Mouse (Mus musculus): ENCODE data around the gene Mesd. TPM values are rescaled to one million over a fixed set of nuclear protein-coding genes. Genes with fewer than 3 reads are reported as not detected.

The Mesd gene
- total and polyA plus RNA-seq, 3 experiments = 11.4 to 52.0 (median 51.5) TPM

DNA sequence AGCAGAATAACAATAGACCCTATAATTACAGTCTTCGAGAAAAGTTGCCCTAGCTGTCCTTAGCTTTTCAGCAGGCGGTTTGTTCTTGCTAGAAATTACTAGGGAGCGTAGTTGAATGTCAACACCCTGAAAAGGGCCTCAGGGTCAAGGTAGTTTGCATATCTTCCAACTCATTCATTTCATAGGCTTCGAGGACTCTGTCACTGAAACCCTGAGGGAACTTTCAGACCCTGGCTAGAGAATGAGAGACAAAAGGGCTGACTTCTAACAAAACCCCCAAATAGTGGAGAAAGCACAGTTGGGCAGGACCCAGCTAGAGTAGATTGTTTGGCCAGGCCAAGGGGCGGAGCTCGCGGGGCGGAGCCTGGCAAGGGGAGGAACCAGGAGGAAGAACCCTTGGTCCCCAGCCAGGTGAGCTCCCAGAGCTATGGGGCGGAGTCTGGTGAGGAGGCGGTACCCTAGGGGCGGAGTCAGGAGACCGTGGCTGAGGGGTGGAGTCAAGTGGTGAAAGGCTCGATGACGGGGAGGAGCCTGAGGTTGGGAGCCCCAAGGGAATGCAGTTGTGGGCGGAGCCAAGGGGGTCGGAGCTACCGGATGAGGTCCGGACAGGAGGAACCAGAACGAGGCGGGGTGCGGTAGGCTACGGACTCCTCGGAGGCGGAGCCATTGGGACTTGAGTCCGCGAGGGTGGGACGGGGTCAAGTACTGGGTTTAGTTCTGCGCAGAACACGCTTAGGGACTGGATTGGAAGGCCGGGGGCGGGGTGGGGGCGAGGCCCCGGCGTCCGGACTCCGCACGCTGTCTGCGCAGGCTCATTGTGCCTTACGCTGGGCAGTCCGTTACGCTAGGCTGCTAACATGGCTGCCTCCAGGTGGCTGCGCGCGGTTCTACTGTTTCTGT is 7.4 kb downstream of the Mesd start:
- Histone ChIP-seq H3K9ac (ENCODE audit: low read depth, low read length) (peak overlapping the region; percentile 73), H3K27ac (peak overlapping the region; percentile 83), H3K4me3 (peak overlapping the region; percentile 90), H3K79me2 (replicated peaks; ENCODE audit: control insufficient read depth, insufficient read depth, low read length) (no peaks in the 10 kb centered on the region), H3K36me3 (ENCODE audit: control insufficient read depth, insufficient read depth, low read length) (peaks cover 2% of the 10 kb centered on the region; the same call in 1 of the 2 replicates), H3K27me3 (ENCODE audit: control insufficient read depth, insufficient read depth, low read length) (no peaks in the 10 kb centered on the region), H3K4me1 (ENCODE audit: control insufficient read depth, insufficient read depth, low read length) (peaks cover 2% of the 10 kb centered on the region; the same call in 1 of the 2 replicates)
- TF ChIP-seq EP300 (IDR thresholded peaks at IDR 0.05; ENCODE audit: insufficient read depth, low read depth, low read length) (peak; percentile 70), POLR2A (IDR thresholded peaks at IDR 0.05; ENCODE audit: insufficient read depth, low read depth, low read length) (peak; percentile 90), CTCF (IDR thresholded peaks at IDR 0.05) (peak; percentile 55)
- intact Hi-C loops (cut with DNase I) = loop anchor here (5.0 kb wide), 2 partner anchors 261 to 1024 kb away; partner anchors contain the start of genes Abhd17c and Mex3b
- DNase-seq = peak; percentile 100
- WGBS = 2% methylated on average over 43 of the region's 44 CpGs

DNA sequence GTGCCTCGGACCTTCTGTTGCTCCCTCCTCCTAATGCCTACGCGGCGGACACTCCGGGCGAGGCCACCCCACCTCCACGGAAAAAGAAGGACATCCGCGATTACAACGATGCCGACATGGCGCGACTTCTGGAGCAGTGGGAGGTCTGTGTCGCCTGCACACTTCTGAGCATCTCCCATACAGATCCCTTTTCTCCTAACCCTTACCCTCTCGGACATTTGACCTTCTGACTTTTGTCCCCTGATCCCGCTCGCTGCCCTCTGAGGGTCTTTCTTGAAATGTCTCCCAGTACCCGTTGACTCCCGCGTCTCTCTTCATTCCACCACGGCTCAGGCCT is 8.0 kb downstream of the Mesd start:
- no peak for DNase-seq
- WGBS = 1% methylated on average over 21 of the region's 21 CpGs
- peak overlapping the region; percentile 73 for H3K9ac ChIP-seq (ENCODE audit: low read depth, low read length)
- peaks cover 2% of the 10 kb centered on the region; the same call in 1 of the 2 replicates for H3K4me1 ChIP-seq (ENCODE audit: control insufficient read depth, insufficient read depth, low read length)
- H3K36me3 ChIP-seq (ENCODE audit: control insufficient read depth, insufficient read depth, low read length) = peaks cover 2% of the 10 kb centered on the region; the same call in 1 of the 2 replicates
- TF ChIP-seq CTCF (IDR thresholded peaks at IDR 0.05) (no peak), EP300 (IDR thresholded peaks at IDR 0.05; ENCODE audit: insufficient read depth, low read depth, low read length) (no peak), POLR2A (IDR thresholded peaks at IDR 0.05; ENCODE audit: insufficient read depth, low read depth, low read length) (no peak)
- H3K27me3 ChIP-seq (ENCODE audit: control insufficient read depth, insufficient read depth, low read length) = no peaks in the 10 kb centered on the region
- peak overlapping the region; percentile 83 for H3K27ac ChIP-seq
- peak overlapping the region; percentile 90 for H3K4me3 ChIP-seq
- intact Hi-C loops (cut with DNase I) = loop anchor here (5.0 kb wide), 2 partner anchors 260 to 1025 kb away; partner anchors contain the start of genes Abhd17c and Mex3b
- no peaks in the 10 kb centered on the region for H3K79me2 ChIP-seq (replicated peaks; ENCODE audit: control insufficient read depth, insufficient read depth, low read length)

DNA sequence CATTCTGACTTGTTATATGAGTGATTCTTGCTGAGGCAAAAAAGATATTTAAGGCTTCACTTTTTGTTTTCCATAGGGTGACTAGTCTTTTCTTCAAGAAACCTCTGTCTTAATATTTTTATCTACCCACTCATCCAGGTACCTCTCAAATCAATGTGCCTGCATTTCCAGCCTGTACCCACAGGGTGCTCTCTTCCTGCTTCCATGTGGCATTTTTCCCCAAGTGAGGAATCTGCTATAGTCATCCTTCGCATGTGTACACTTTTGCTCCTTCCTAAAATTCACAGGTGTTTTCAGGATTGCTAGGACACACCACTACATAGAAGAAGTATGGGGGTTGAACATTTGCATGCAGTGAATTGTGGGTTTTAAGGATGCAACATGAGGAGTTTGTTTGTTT is 10.1 kb downstream of the Mesd start:
- peaks cover 2% of the 10 kb centered on the region; the same call in 1 of the 2 replicates for H3K36me3 ChIP-seq (ENCODE audit: control insufficient read depth, insufficient read depth, low read length)
- no peak for DNase-seq
- H3K4me1 ChIP-seq (ENCODE audit: control insufficient read depth, insufficient read depth, low read length) = peaks cover 2% of the 10 kb centered on the region; the same call in 1 of the 2 replicates
- TF ChIP-seq EP300 (IDR thresholded peaks at IDR 0.05; ENCODE audit: insufficient read depth, low read depth, low read length) (no peak), POLR2A (IDR thresholded peaks at IDR 0.05; ENCODE audit: insufficient read depth, low read depth, low read length) (no peak), CTCF (IDR thresholded peaks at IDR 0.05) (peak; percentile 20; the same call in 1 of the 2 replicates)
- no peaks in the 10 kb centered on the region for H3K79me2 ChIP-seq (replicated peaks; ENCODE audit: control insufficient read depth, insufficient read depth, low read length)
- no peak overlapping the region for H3K27ac ChIP-seq
- H3K9ac ChIP-seq (ENCODE audit: low read depth, low read length) = no peak overlapping the region
- WGBS = 94% methylated on average over 1 of the region's 1 CpGs
- intact Hi-C loops (cut with DNase I) = loop anchor here (5.0 kb wide), 2 partner anchors 258 to 1027 kb away; partner anchors contain the start of genes Abhd17c and Mex3b
- H3K27me3 ChIP-seq (ENCODE audit: control insufficient read depth, insufficient read depth, low read length) = no peaks in the 10 kb centered on the region
- H3K4me3 ChIP-seq = no peak overlapping the region

DNA sequence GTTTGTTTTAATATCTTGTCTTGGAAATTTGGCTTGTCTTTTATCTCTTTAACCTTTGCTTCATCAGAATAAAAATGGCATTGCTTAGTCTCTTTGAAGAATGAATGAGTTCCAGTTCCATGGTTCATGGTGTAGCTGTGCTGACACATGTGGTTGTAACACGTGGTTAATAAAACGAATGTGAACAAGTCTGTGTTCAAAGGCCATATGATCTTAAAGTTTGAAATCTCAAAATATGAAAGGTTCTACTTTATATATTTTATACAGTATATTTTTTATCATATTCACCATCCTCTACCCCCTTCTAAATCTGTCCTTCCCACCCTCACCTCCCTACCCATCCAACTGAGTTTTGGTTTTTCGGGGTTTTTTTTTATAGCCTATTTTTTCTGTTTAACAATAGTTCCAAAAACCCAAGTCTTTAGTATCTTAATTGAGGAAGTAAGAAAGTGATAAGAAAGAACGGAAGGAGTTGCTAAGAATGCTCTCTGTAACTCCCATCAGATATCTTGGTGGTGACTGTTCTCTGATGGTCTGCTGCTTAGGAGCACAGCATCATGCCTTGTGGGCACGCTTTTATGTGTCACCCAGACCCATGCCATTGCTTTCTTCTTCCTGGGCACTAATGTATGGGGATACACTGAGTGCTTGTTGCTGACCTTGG is 11.9 kb downstream of the Mesd start:
- 67% methylated on average over 5 of the region's 5 CpGs for WGBS
- intact Hi-C loops (cut with DNase I) = no loop called here
- no peak for DNase-seq
- Histone ChIP-seq H3K27ac (no peak overlapping the region), H3K36me3 (ENCODE audit: control insufficient read depth, insufficient read depth, low read length) (peaks cover 2% of the 10 kb centered on the region; the same call in 1 of the 2 replicates), H3K79me2 (replicated peaks; ENCODE audit: control insufficient read depth, insufficient read depth, low read length) (no peaks in the 10 kb centered on the region), H3K27me3 (ENCODE audit: control insufficient read depth, insufficient read depth, low read length) (no peaks in the 10 kb centered on the region), H3K9ac (ENCODE audit: low read depth, low read length) (no peak overlapping the region), H3K4me3 (no peak overlapping the region), H3K4me1 (ENCODE audit: control insufficient read depth, insufficient read depth, low read length) (peaks cover 2% of the 10 kb centered on the region; the same call in 1 of the 2 replicates)
- TF ChIP-seq CTCF (IDR thresholded peaks at IDR 0.05) = no peak
- no peak for TF ChIP-seq EP300 (IDR thresholded peaks at IDR 0.05; ENCODE audit: insufficient read depth, low read depth, low read length)
- no peak for TF ChIP-seq POLR2A (IDR thresholded peaks at IDR 0.05; ENCODE audit: insufficient read depth, low read depth, low read length)

DNA sequence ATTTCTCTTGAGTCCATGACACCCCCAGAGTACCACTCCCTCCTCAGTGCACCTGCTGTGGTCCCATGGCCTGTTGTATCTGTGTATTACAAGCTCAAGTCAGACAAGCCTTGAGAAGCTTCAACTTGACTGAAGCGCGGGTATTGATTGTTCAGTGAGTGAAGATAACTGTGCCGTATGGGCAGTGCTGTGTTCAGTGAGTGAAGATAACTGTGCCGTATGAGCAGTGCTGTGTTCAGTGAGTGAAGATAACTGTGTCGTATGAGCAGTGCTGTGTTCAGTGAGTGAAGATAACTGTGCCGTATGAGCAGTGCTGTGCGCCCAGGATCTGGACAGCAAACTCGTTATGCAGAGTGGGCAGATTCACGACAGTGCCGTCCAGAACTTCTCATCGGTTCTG is 14.0 kb downstream of the Mesd start:
- no peak overlapping the region for H3K4me3 ChIP-seq
- DNase-seq = no peak
- no peaks in the 10 kb centered on the region for H3K27me3 ChIP-seq (ENCODE audit: control insufficient read depth, insufficient read depth, low read length)
- no peaks in the 10 kb centered on the region; the same call in 1 of the 2 replicates for H3K4me1 ChIP-seq (ENCODE audit: control insufficient read depth, insufficient read depth, low read length)
- H3K79me2 ChIP-seq (replicated peaks; ENCODE audit: control insufficient read depth, insufficient read depth, low read length) = no peaks in the 10 kb centered on the region
- no peak for TF ChIP-seq CTCF (IDR thresholded peaks at IDR 0.05)
- no peak for TF ChIP-seq POLR2A (IDR thresholded peaks at IDR 0.05; ENCODE audit: insufficient read depth, low read depth, low read length)
- no peak for TF ChIP-seq EP300 (IDR thresholded peaks at IDR 0.05; ENCODE audit: insufficient read depth, low read depth, low read length)
- WGBS = 85% methylated on average over 11 of the region's 11 CpGs
- H3K27ac ChIP-seq = no peak overlapping the region
- H3K9ac ChIP-seq (ENCODE audit: low read depth, low read length) = no peak overlapping the region
- no peaks in the 10 kb centered on the region for H3K36me3 ChIP-seq (ENCODE audit: control insufficient read depth, insufficient read depth, low read length)
- intact Hi-C loops (cut with DNase I) = no loop called here

Measured in heart, adult 2 months (tissue).